Mouse (Mus musculus): ENCODE results near the gene Fdxr. TPM values are rescaled to one million over a fixed set of nuclear protein-coding genes. Genes with fewer than 3 reads are reported as not detected.

Gene Fdxr
- total RNA-seq (2021): 1 to 10 TPM; 5.0 to 5.7 TPM
- long read RNA-seq, experiment 1, partial matches to known transcripts: 0 of 7 reads
- long read RNA-seq, experiment 1, other reads (novel, unspliced or antisense): 4 of 7 reads
- long read RNA-seq, experiment 2, transcript Fdxr-201 (12 exons, 1,948 nt): major isoform, 8 of 11 reads
- long read RNA-seq, experiment 2, partial matches to known transcripts: 0 of 11 reads
- long read RNA-seq, experiment 2, other reads (novel, unspliced or antisense): 3 of 11 reads

- DNase-seq: peak; percentile 97
Measured at GRCm38 (mm10) chr11:115276780-115277603, at the start of gene Fdxr. Fdxr (minus strand) TSS chr11:115277050.

GRCm38 (mm10) chr11:115323354-115323753 lies 46.5 kb upstream of the Fdxr start:
- DNase-seq: no peak

GRCm38 (mm10) chr11:115321906-115322693 lies 45.2 kb upstream of the Fdxr start, which contains the start of gene Ush1g:
Ush1g (minus strand) TSS chr11:115322041.
- peak; percentile 77 for DNase-seq

- DNase-seq: peak; percentile 50
Measured at GRCm38 (mm10) chr11:115319704-115320383, 43.0 kb upstream of the Fdxr start.

- DNase-seq: no peak
Measured at GRCm38 (mm10) chr11:115318245-115319027, 41.6 kb upstream of the Fdxr start.

- no peak for DNase-seq
Measured at GRCm38 (mm10) chr11:115317204-115317603, 40.4 kb upstream of the Fdxr start.

GRCm38 (mm10) chr11:115314249-115314648 lies 37.4 kb upstream of the Fdxr start:
- no peak for DNase-seq

GRCm38 (mm10) chr11:115308781-115309180 lies 31.9 kb upstream of the Fdxr start:
- no peak for DNase-seq

GRCm38 (mm10) chr11:115306863-115307262 lies 30.0 kb upstream of the Fdxr start, which contains the start of gene Otop2:
Otop2 (plus strand) TSS chr11:115307163.
- no peak for DNase-seq

GRCm38 (mm10) chr11:115303167-115303566 lies 26.3 kb upstream of the Fdxr start:
- no peak for DNase-seq

- no peak for DNase-seq
Measured at GRCm38 (mm10) chr11:115301351-115301750, 24.5 kb upstream of the Fdxr start.

- DNase-seq: no peak
Measured at GRCm38 (mm10) chr11:115300745-115301144, 23.9 kb upstream of the Fdxr start.

- DNase-seq: no peak
Measured at GRCm38 (mm10) chr11:115298160-115298559, 21.3 kb upstream of the Fdxr start.

- peak; percentile 32 for DNase-seq
Measured at GRCm38 (mm10) chr11:115297214-115297826, 20.5 kb upstream of the Fdxr start, which contains the start of gene Fads6. Fads6 (minus strand) TSS chr11:115297663.

- no peak for DNase-seq
Measured at GRCm38 (mm10) chr11:115296471-115297210, 19.8 kb upstream of the Fdxr start.

GRCm38 (mm10) chr11:115295939-115296338 lies 19.1 kb upstream of the Fdxr start:
- no peak for DNase-seq

GRCm38 (mm10) chr11:115292631-115293375 lies 16.0 kb upstream of the Fdxr start:
- no peak for DNase-seq

- DNase-seq: no peak
Measured at GRCm38 (mm10) chr11:115291503-115291902, 14.7 kb upstream of the Fdxr start.

- DNase-seq: peak; percentile 54
Measured at GRCm38 (mm10) chr11:115290919-115291318, 14.1 kb upstream of the Fdxr start.
